Mouse (Mus musculus): ENCODE data around the gene Eya2.

GRCm38 (mm10) chr2:165567820-165568219 is 27.0 kb upstream of the Eya2 start:
- no peak for TF ChIP-seq CTCF (IDR thresholded peaks at IDR 0.05; ENCODE audit: low read depth)
- TF ChIP-seq EP300 (optimal IDR thresholded peaks at IDR 0.05): no peak
